Mouse (Mus musculus): ENCODE measurements around the gene Pfkfb1. TPM values are rescaled to one million over a fixed set of nuclear protein-coding genes. Genes with fewer than 3 reads are reported as not detected.
A peak's percentile ranks its signal among the peaks of the same experiment; 100 is the strongest.

Gene Pfkfb1
- polyA plus RNA-seq, 1 experiment from 2014 or later: 2.5 TPM

DNA sequence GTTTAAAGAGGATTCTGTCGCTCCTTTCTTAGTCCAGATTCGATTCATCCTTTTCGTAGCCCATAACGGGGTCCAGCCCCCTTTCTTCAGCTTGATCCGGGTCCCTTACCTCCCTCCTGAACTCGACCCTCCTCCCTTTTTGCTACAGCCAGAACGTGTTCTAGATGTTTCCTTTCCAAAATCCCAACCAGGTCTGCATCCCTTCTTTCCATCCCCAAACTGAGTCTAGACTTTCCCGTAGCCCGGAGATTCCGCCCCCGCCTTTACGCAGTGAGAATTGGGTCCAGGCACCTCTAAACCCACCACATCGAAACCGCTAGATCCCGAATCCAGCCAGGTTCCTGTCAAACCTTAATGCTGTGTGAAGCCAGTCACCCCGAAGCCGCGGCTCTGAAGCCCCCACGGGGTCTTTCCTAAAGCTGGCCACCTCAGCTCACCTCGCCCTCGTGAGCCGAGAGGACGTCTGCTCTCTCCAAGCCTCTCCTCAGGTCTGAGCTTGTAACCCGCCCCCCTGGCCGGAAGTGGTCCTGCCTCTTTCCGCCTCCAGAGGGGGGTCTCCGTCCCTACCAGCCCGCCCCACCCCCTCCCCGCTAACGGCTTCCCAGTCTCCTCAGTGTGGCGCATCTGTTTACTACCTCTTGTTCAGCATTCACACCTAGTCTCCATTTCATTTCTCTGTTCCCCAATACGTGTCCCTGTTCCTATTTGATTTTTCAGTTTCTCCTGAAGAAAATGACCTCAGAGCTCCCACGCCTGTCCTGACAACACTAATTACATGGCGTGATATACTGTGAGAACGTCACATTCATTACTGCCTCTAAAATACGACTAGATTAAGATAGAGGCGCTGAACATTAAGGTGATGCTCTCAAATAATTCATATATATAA, 69.1 kb downstream of the Pfkfb1 start, which contains the start of gene Tro:
Gene Tro (minus strand): TSS at position 676 of the 889 bp plus-strand sequence.
- no peaks in the 10 kb centered on the region for H3K4me1 ChIP-seq (replicated peaks; ENCODE audit: control insufficient read depth, insufficient read depth)
- H3K27ac ChIP-seq (replicated peaks): no peak within 1 kb of the TSS
- ATAC-seq (ENCODE audit: low FRiP score, low TSS enrichment) (peak; percentile 64; the same call in 1 of the 2 replicates), DNase-seq (ENCODE audit: low spot score) (peak; percentile 22)
- TF ChIP-seq EP300 (optimal IDR thresholded peaks at IDR 0.05): no peak
- TF ChIP-seq CTCF (IDR thresholded peaks at IDR 0.05; ENCODE audit: low read depth): peak; percentile 37
- peak within 1 kb of the TSS; percentile 49 for H3K4me2 ChIP-seq (replicated peaks; ENCODE audit: low read depth)
- H3K27me3 ChIP-seq (ENCODE audit: control insufficient read depth, insufficient read depth, low read length): no peaks in the 10 kb centered on the region
- H3K36me3 ChIP-seq (ENCODE audit: control insufficient read depth, insufficient read depth, low read length): no peaks in the 10 kb centered on the region
- H3K4me3 ChIP-seq (ENCODE audit: low read depth, low read length): peak within 1 kb of the TSS; percentile 38
- 0 out of 2 replicates have a peak within 1 kb of the TSS, but pooled peaks have one; percentile 31 for H3K9ac ChIP-seq (ENCODE audit: low read length)
- WGBS: 20% methylated on average over 33 of the region's 37 CpGs
- no peaks in the 10 kb centered on the region for H3K9me3 ChIP-seq (ENCODE audit: control insufficient read depth, low read length)

- H3K4me1 ChIP-seq (replicated peaks; ENCODE audit: control insufficient read depth, insufficient read depth): no peaks in the 10 kb centered on the region
- H3K27me3 ChIP-seq (ENCODE audit: control insufficient read depth, insufficient read depth, low read length): no peaks in the 10 kb centered on the region
- TF ChIP-seq CTCF (IDR thresholded peaks at IDR 0.05; ENCODE audit: low read depth) (no peak), EP300 (optimal IDR thresholded peaks at IDR 0.05) (no peak)
- no peaks in the 10 kb centered on the region for H3K9me3 ChIP-seq (ENCODE audit: control insufficient read depth, low read length)
- DNase-seq (ENCODE audit: low spot score) (no peak), ATAC-seq (ENCODE audit: low FRiP score, low TSS enrichment) (no peak)
- 40% methylated on average over 3 of the region's 3 CpGs for WGBS
- H3K4me2 ChIP-seq (replicated peaks; ENCODE audit: low read depth): no peak overlapping the region
- H3K4me3 ChIP-seq (ENCODE audit: low read depth, low read length): no peak overlapping the region
- no peak overlapping the region for H3K27ac ChIP-seq (replicated peaks)
- H3K9ac ChIP-seq (ENCODE audit: low read length): no peak overlapping the region
- no peaks in the 10 kb centered on the region for H3K36me3 ChIP-seq (ENCODE audit: control insufficient read depth, insufficient read depth, low read length)
Measured at GRCm38 (mm10) chrX:150657797-150658118, 69.7 kb downstream of the Pfkfb1 start.

DNA sequence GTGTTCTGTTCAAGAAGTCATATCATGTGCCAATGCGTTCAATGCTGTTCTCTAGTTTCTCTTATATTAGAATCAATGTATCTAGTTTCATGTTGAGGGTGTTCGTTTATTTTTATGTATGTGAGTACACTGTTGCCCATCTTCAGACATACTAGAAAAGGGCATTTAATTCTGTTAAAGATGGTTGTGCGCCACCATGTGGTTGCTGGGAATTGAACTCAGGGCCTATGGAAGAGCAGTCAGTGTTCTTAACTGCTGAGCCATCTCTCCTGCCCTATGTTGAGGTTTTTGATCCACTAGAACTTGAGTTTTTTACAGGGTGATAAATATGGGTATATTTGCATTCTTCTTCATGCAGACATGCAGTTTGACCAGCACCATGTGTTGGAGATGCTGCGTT, 74.8 kb downstream of the Pfkfb1 start:
- Histone ChIP-seq H3K4me1 (replicated peaks; ENCODE audit: control insufficient read depth, insufficient read depth) (no peaks in the 10 kb centered on the region), H3K9ac (ENCODE audit: low read length) (no peak overlapping the region), H3K36me3 (ENCODE audit: control insufficient read depth, insufficient read depth, low read length) (no peaks in the 10 kb centered on the region), H3K4me3 (ENCODE audit: low read depth, low read length) (no peak overlapping the region), H3K9me3 (ENCODE audit: control insufficient read depth, low read length) (no peaks in the 10 kb centered on the region), H3K27me3 (ENCODE audit: control insufficient read depth, insufficient read depth, low read length) (no peaks in the 10 kb centered on the region), H3K27ac (replicated peaks) (no peak overlapping the region), H3K4me2 (replicated peaks; ENCODE audit: low read depth) (no peak overlapping the region)
- no peak for ATAC-seq (ENCODE audit: low FRiP score, low TSS enrichment)
- TF ChIP-seq CTCF (IDR thresholded peaks at IDR 0.05; ENCODE audit: low read depth): peak; percentile 58
- TF ChIP-seq EP300 (optimal IDR thresholded peaks at IDR 0.05): no peak
- 39% methylated on average over 4 of the region's 4 CpGs for WGBS
- DNase-seq (ENCODE audit: low spot score): no peak

GRCm38 (mm10) chrX:150677505-150677904, 89.5 kb downstream of the Pfkfb1 start:
- H3K27me3 ChIP-seq (ENCODE audit: control insufficient read depth, insufficient read depth, low read length): no peaks in the 10 kb centered on the region
- no peak overlapping the region for H3K4me3 ChIP-seq (ENCODE audit: low read depth, low read length)
- ATAC-seq (ENCODE audit: low FRiP score, low TSS enrichment) (no peak), DNase-seq (ENCODE audit: low spot score) (no peak)
- H3K9ac ChIP-seq (ENCODE audit: low read length): no peak overlapping the region
- TF ChIP-seq CTCF (IDR thresholded peaks at IDR 0.05; ENCODE audit: low read depth) (no peak), EP300 (optimal IDR thresholded peaks at IDR 0.05) (no peak)
- no peaks in the 10 kb centered on the region for H3K4me1 ChIP-seq (replicated peaks; ENCODE audit: control insufficient read depth, insufficient read depth)
- 29% methylated on average over 1 of the region's 1 CpGs for WGBS
- H3K4me2 ChIP-seq (replicated peaks; ENCODE audit: low read depth): no peak overlapping the region
- H3K36me3 ChIP-seq (ENCODE audit: control insufficient read depth, insufficient read depth, low read length): no peaks in the 10 kb centered on the region
- no peak overlapping the region for H3K27ac ChIP-seq (replicated peaks)
- no peaks in the 10 kb centered on the region for H3K9me3 ChIP-seq (ENCODE audit: control insufficient read depth, low read length)

Small RNA genes lying within 50 kb of the gene (microRNA-seq; reads per million reads assigned to microRNA genes)
- not detected for gene Mir3620

Other genes with a start within 250 kb of the Pfkfb1 start
- gene Tmem29, start 129.1 kb upstream of the Pfkfb1 start, polyA plus RNA-seq (2015; fragmentation: Nextera tagmentation; extraction: Ambion mirVana): 18.7 and 19.8 TPM in 2 replicates
- 4.6 and 5.5 TPM in 2 replicates for gene Alas2, start 40.9 kb upstream of the Pfkfb1 start, polyA plus RNA-seq (2015; fragmentation: Nextera tagmentation; extraction: Ambion mirVana)
- gene Apex2, start 1.6 kb downstream of the Pfkfb1 start, polyA plus RNA-seq (2015; fragmentation: Nextera tagmentation; extraction: Ambion mirVana): 5.8 and 6.0 TPM in 2 replicates
- gene Tro, start 69.4 kb downstream of the Pfkfb1 start, polyA plus RNA-seq (2015; fragmentation: Nextera tagmentation; extraction: Ambion mirVana): 3.8 and 4.5 TPM in 2 replicates
- 202 and 206 TPM in 2 replicates for gene Maged2, start 226.1 kb downstream of the Pfkfb1 start, polyA plus RNA-seq (2015; fragmentation: Nextera tagmentation; extraction: Ambion mirVana)

All from stomach, postnatal 0 days (tissue).